Mouse (Mus musculus) embryo, embryonic 11 days (tissue): ENCODE measurements around the gene Med31.
A peak's percentile ranks its signal among the peaks of the same experiment; 100 is the strongest.
"Not testable (repeated sequence)": the region's sequence is repeated elsewhere in the genome, so short reads cannot be mapped to it uniquely, and the experiment has no call there.

ENCODE experiments used
- DNase-seq: peaks from one replicate; pipeline ENCODE4 v3.0.0-alpha.2; 2015

Med31 gene

DNA sequence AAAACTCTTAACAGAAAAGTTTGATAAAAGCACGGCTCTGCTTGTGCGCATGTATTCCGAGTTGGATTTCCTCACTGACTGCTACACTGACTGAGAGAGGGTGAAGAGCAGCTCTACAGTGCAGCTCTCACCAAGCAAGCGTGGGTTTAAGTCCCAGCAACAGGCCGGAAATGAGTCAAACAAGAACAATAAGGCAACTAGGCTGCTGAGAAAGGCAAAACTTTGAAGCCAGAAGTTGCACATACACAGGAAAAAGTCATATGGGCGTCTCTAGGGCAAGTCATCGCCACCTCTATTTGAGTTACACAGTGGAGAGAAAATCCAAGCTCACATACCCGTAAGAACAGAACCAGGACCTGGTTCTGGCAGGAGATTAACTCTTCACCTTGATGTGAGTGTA is 18.9 kb downstream of the Med31 start:
- no peak for DNase-seq

DNA sequence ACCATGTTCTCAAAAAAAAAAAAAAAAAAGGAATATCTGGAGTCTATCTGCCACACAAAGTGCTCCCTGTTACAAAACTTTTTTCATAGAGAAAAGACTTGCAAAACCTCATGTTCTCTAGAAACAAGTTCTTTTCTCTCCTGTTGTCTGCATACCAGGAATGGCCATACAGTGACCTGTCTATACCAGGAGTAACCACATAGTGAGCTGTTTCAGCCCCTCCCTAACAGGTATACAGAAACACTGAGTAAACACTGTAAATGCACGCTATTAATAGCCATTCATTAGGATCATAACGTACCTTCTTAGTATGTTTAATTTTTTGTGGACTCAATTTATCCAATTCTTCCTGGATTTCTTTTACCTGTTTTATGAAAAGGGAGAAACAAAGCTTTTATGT is 21.1 kb downstream of the Med31 start:
- DNase-seq, result no peak

DNA sequence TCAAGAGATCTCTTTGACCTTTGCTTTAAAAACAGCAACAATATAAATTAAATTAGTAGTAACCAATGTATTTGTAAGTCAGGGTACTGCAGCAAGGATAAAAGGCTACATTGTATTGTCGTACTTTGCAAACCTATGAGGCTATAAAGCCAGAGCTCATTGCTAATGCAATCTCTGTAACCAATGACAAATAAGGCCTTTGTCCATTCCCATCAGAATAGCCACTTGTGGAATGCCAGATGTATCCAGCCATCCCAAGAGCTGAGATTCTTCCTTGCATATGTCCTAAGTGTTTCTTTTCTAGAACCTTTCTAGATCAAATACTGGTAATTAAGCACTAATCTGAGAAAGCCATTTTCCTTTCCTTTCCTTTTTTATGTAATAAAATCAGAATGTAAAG is 24.5 kb downstream of the Med31 start:
- no peak for DNase-seq

DNA sequence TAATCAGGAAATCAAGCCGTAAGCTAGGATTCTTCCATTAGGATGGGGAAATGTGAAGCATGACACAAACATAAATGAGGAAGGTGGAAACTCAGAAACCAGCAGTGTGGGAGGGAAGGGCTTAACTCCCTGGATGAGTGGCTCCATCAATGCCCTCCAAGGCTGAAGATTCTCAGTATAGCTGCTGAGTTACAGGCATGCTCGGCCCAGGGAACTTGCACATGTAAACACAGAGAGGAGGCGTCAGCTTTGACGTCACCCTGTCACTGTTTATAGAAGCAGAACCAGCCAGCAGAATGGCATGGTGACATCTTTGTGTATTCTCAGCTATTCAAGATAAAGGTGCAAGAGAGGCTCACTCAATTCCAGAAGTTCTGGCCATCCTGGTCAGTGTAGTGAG is 31.1 kb downstream of the Med31 start:
- DNase-seq, result no peak

DNA sequence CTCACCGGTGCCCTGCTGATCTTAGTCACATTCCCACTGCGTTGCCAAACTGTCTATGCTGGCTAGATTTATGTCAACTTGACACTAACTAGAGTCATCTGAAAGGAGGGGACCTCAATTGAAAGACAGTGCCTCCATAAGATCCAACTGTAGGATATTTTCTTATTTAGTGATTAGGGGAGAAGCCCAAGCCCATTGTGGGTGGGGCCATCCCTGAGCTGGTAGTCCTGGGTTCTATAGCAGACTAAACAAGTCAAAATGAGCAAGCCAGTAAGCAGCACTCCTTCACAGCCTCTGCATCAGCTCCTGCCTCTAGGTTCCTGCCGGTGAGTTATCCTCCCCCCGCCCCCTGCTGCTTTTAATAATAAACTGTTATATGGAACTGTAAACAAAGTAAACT is 34.3 kb downstream of the Med31 start:
- no peak for DNase-seq

DNA sequence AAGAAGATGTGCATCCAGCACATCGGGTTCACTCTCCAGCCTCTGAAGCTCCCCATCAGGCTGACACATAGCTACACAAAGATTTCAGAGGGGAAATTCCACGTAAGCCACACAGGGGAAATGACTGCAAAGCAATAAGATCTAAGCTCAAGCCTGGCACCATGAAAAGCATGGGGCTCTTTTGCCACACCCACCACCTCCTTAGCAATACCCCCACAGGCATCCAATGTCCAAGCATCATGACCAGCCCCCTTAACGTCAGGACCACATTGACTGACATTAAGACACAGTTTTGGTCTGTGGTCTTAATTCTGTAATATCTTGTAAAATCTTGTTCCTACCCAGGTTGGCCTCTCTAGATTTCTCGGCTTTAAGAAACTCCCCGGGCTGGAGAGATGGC is 34.8 kb downstream of the Med31 start:
- no peak for DNase-seq

DNA sequence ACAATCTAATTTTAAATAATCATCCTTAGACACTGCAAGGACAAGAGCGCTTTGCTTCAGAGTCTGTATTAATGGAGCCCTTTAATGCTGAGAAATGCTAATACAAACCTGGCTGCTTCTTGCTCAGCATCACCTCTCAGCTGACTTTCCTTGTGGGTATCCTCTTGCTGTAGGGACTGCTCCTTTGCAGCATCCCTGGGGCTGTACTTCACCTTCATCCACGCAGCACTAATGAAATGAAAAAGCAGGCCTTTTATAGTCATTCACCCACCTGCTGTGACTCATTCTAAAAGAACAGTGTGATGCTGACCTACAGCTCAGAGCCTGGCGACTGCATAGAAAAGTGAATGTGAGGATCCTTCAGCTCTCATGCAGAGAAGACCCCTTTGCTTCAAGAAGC is 38.8 kb downstream of the Med31 start:
- DNase-seq, result peak; percentile 41

DNA sequence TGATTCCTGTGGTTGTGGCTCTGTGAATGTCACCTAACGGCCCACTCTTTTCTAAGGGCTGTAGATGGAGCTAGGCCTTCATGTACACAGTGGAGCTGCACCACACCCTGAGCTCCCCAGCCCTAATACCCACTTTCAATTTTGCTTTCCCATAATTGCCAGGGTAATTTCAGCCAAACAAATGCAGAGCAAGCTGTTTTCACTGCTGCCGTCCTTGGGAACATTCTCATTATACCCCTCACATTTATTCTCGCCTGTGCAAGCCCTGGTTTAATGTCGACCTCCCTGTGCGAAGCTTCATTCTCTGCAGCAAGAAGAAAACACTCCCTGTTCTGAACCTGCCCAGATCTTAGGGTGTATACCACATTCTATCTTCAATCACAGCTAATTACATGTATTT is 39.4 kb downstream of the Med31 start:
- no peak for DNase-seq

DNA sequence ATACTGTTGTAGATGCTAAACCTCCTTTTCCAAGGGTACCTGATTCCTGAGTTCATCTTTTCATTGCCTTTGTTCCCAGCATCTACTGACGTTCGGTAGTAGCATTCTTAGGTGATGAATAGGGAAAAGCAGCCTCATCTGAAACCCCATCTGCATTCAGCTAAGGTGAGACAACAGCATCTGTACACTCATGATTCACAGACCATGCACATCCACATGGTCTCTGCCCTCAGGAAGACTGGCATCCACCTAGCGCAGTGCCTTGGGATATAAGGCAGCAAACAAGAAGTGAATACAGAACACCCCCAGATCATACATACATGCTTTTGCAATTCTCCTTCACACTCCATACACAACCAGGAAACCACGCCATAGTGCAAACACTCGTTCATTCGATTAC is 40.7 kb downstream of the Med31 start:
- no peak for DNase-seq

DNA sequence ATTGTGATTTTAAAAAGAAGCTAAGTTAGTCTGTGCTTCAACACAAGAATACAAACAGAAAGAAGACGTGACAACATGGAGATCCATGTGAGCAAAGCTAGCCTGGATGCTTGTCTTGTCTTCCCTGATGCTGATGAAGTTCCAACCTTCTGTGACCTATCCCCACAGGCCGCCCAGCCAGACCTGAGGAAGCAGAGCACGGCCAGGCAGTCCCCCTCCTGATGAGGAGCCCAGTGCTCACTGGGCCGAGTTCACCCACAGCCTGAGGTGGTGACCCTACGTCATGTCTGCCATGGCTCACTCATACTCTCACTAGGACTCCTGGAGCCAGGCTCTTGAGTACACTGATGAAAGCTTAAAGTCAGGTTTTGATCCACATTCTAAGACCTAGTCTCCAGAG is 41.9 kb downstream of the Med31 start:
- no peak for DNase-seq

DNA sequence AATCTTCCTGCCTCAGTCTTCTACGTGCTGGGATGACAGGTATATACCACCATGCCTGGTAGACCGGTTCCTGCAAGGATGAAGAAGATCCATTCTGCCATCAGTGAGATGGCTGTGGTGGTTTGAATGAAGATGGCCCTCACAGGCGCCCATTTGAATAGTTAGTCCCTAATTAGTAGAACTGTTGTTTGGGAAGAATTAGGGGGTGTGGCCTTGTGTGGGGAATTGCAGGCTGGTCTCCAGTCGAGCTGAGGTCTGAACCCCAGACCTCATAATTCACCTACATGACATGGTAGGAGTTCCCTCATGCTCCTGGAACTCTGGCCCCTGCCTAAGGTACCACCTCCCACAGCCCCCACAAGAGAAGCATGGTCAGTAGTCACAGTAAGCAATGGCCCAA is 43.5 kb downstream of the Med31 start:
- not testable (repeated sequence) for DNase-seq

DNA sequence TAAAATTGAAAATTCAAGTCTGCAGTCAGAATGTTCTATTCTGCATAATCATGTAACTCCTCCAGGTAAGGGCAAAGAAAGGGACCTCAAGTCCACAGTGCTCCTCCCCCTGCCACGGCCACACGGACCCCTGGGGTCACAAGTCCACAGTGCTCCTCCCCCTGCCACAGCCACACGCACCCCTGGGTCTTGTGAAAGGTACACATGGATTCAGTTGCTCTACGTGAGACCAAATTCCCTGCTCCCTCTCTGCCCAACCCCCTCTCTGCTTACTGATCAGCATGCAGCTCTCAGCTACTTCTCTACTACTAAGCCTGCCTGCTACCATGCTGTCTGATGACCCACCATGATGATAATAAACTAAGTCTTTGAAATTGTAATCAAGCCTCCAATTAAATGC is 45.5 kb downstream of the Med31 start:
- DNase-seq, result no peak

DNA sequence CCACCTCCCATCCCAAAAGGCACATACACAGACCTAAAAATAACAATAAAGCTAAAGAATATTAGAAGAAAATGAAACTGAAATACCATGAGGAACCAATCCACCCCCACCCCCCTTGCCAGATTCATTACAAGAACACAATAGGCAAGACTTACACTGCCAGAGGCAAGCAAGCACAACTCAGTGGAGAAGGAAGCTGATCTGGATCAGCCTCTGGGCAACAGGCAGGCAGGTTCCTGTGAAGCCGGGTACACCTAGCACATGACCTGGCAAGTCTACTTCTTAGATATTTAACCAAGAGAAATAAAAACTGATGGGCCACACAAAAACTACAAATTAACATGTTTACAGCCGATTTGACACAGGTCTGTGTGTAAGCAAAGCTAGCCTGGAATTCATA is 52.2 kb downstream of the Med31 start:
- no peak for DNase-seq
